Mouse (Mus musculus) forebrain, embryonic 14.5 days (tissue): ENCODE results near the gene Nsd2. TPM values are rescaled to one million over a fixed set of nuclear protein-coding genes. Genes with fewer than 3 reads are reported as not detected.

Source experiments
- ATAC-seq: fragments of 200-750 bp; cut with Nextera tagmentation; 2 replicates; pipeline ENCODE4 v1.8.0; 2017; ENCODE audit warnings: mild to moderate bottlenecking, moderate library complexity
- DNase-seq: peaks from one replicate; pipeline ENCODE4 v3.0.0-alpha.2; 2015; ENCODE audit warnings: low spot score
- H3K27ac ChIP-seq: fragments of 300-500 bp; sonication (generic); 2 replicates; pipeline ENCODE4 v1.5.1; 2014; ENCODE audit warnings: low read depth, mild to moderate bottlenecking, control low read depth, low read length, moderate library complexity
- H3K27me3 ChIP-seq: fragments of 300-500 bp; sonication (generic); replicated peaks from 2 replicates; pipeline ENCODE4 v1.6.1; 2014; ENCODE audit warnings: low read length, control low read depth, mixed read lengths; ENCODE audit not compliant: control insufficient read depth, insufficient read depth
- H3K36me3 ChIP-seq: fragments of 300-500 bp; sonication (generic); 2 replicates; pipeline ENCODE4 v1.6.1; 2014; ENCODE audit warnings: low read length, control low read depth; ENCODE audit not compliant: control insufficient read depth, insufficient read depth
- H3K4me1 ChIP-seq: fragments of 300-500 bp; sonication (generic); 2 replicates; pipeline ENCODE4 v1.6.1; 2014; ENCODE audit warnings: antibody characterized with exemption, low read length, control low read depth; ENCODE audit not compliant: control insufficient read depth, insufficient read depth
- H3K4me2 ChIP-seq: fragments of 300-500 bp; sonication (generic); 2 replicates; pipeline ENCODE4 v1.6.1; 2014; ENCODE audit warnings: mild to moderate bottlenecking, control low read depth, low read length
- H3K4me3 ChIP-seq: fragments of 300-500 bp; sonication (generic); 2 replicates; pipeline ENCODE4 v1.5.1; 2014; ENCODE audit warnings: low read depth, low read length, control low read depth
- H3K9ac ChIP-seq: fragments of 300-500 bp; sonication (generic); 2 replicates; pipeline ENCODE4 v1.6.1; 2014; ENCODE audit warnings: mild to moderate bottlenecking, low read length, control low read depth, moderate library complexity
- H3K9me3 ChIP-seq: fragments of 300-500 bp; sonication (generic); replicated peaks from 2 replicates; pipeline ENCODE4 v1.6.1; 2016; ENCODE audit warnings: low read length, control low read depth, mixed read lengths; ENCODE audit not compliant: control insufficient read depth
- WGBS: fragments of 180-500 bp; shearing (Covaris S2); extraction: QIAGEN DNeasy Blood & Tissue Kit; methylation state at CpG from one replicate; pipeline ENCODE4 v1.1.7; 2014; 5-methylcytosine and 5-hydroxymethylcytosine counted together
- polyA plus RNA-seq: library from polyadenylated mRNA; unstranded; fragments of >200 nt; fragmentation: Nextera tagmentation; extraction: Ambion mirVana; gene quantifications from 2 replicates; pipeline ENCODE4 v1.2.1, GENCODE M21; 2014

The Nsd2 gene
- polyA plus RNA-seq, 1 experiment from 2014 or later = 78.7 TPM

DNA sequence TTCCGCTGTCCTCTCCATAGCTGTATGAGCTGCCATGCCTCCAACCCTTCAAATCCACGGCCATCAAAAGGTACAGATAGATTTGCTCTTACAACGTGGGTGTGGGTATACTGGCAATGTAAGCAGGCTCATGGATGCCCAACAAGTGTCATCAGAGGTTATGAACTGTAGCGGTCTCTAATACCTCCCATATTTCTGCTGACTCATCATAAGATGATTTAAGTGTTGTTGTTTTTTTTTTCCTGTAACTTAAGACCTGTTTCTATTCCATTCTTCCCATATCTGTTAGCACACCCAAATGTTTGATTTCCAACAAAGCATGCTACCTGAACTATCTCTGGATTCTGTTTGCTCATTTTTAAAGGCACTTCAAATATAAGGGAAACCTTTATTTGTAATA, 60.6 kb downstream of the Nsd2 start:
- Histone ChIP-seq H3K4me1 (no peaks in the 10 kb centered on the region), H3K9ac (no peak overlapping the region), H3K27me3 (no peaks in the 10 kb centered on the region), H3K36me3 (peaks cover 92% of the 10 kb centered on the region), H3K4me2 (no peak overlapping the region), H3K27ac (no peak overlapping the region), H3K9me3 (no peaks in the 10 kb centered on the region), H3K4me3 (no peak overlapping the region)
- WGBS = 94% methylated on average over 4 of the region's 4 CpGs
- DNase-seq = no peak
- no peak for ATAC-seq

DNA sequence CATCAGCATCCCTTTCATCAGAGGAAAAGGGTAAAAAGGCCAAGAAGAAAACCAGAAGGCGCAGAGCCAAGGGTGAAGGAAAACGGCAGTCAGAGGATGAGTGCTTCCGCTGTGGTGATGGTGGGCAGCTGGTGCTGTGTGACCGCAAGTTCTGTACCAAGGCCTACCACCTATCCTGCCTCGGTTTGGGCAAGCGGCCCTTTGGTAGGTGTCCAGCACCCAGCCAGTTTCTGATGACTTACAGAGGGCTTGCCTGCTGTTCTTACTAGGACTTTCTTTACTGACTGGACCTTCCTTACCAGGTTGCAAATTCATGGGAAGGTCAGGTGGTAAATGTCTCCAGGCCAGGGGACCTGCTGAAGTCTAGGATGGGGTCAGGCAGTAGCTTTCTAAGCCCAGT, 72.9 kb downstream of the Nsd2 start:
- Histone ChIP-seq H3K27ac (no peak overlapping the region), H3K4me2 (no peak overlapping the region), H3K36me3 (peaks cover 99% of the 10 kb centered on the region), H3K9ac (no peak overlapping the region), H3K4me1 (no peaks in the 10 kb centered on the region), H3K27me3 (no peaks in the 10 kb centered on the region), H3K4me3 (no peak overlapping the region), H3K9me3 (no peaks in the 10 kb centered on the region)
- 97% methylated on average over 6 of the region's 6 CpGs for WGBS
- no peak for ATAC-seq
- no peak for DNase-seq

DNA sequence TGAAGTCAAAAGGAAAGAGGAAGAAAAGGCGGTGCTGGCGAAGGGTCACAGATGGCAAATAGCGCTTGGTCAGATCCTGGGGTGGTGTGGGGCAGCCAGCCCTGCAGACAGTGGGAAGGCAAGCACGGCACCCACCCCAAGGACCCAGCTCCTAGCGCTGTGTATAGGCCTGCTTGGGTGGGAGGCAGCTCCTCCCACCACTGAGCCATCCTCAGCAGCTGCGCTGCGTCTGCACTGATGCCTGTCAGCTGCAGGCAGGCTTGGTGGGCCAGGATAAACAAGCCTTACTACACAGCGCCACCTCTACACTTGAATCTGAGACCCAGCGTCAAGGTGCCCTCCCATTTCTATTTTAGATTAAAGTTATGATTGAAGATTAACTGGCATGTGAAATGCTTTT, 74.6 kb downstream of the Nsd2 start:
- peaks cover 100% of the 10 kb centered on the region for H3K36me3 ChIP-seq
- no peak overlapping the region for H3K4me3 ChIP-seq
- H3K27me3 ChIP-seq = no peaks in the 10 kb centered on the region
- 89% methylated on average over 9 of the region's 9 CpGs for WGBS
- H3K27ac ChIP-seq = no peak overlapping the region
- DNase-seq (no peak), ATAC-seq (no peak)
- H3K4me2 ChIP-seq = no peak overlapping the region
- no peak overlapping the region for H3K9ac ChIP-seq
- no peaks in the 10 kb centered on the region for H3K4me1 ChIP-seq
- H3K9me3 ChIP-seq = no peaks in the 10 kb centered on the region

DNA sequence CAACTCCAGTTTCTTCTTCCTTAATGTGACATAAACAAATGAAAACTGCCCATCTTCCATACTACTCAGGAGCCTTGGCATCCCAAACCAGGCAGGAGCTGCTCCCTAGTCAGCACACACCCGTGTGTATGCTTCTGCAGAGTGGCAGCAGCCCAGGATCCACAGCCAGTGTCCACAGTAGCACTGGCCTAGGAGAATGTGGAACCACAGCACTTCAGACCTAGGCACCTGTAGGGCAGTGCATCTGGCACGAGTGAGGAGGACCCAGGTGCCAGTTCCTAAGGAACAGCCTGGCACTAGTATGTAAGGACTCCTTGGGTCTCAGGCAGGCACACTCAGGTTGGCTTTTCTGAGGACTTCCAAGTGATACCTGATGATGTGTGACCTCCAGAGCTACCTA, 76.6 kb downstream of the Nsd2 start:
- DNase-seq = no peak
- no peak overlapping the region for H3K27ac ChIP-seq
- no peak overlapping the region for H3K4me2 ChIP-seq
- no peaks in the 10 kb centered on the region for H3K27me3 ChIP-seq
- no peak overlapping the region for H3K9ac ChIP-seq
- no peaks in the 10 kb centered on the region for H3K9me3 ChIP-seq
- H3K4me1 ChIP-seq = no peaks in the 10 kb centered on the region
- no peak overlapping the region for H3K4me3 ChIP-seq
- 89% methylated on average over 2 of the region's 2 CpGs for WGBS
- peaks cover 100% of the 10 kb centered on the region for H3K36me3 ChIP-seq
- ATAC-seq = no peak

DNA sequence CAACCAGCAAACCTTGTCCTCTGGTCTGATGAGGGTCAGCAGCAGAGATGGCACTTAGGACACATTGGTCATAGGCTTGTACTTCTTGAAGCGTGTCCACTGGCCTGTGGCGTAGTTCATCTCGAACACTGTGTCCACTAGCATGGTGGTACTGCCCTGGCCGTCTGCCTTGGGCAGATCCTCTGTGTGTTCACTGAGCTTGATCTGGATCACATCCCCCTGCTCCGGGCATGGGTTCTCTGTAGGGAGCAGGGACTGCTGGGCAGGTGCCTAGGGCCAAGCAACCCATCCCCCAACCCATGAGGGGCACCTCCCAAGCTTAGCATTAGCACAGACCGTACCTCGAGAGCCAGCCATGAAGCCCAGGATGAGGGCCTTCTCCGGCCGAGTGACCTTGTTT, 78.1 kb downstream of the Nsd2 start:
- no peaks in the 10 kb centered on the region for H3K9me3 ChIP-seq
- H3K36me3 ChIP-seq = peaks cover 97% of the 10 kb centered on the region
- H3K9ac ChIP-seq = no peak overlapping the region
- H3K4me2 ChIP-seq = no peak overlapping the region
- no peak for ATAC-seq
- no peak for DNase-seq
- no peaks in the 10 kb centered on the region for H3K4me1 ChIP-seq
- H3K27ac ChIP-seq = no peak overlapping the region
- H3K4me3 ChIP-seq = no peak overlapping the region
- no peaks in the 10 kb centered on the region for H3K27me3 ChIP-seq
- WGBS = 88% methylated on average over 9 of the region's 9 CpGs

DNA sequence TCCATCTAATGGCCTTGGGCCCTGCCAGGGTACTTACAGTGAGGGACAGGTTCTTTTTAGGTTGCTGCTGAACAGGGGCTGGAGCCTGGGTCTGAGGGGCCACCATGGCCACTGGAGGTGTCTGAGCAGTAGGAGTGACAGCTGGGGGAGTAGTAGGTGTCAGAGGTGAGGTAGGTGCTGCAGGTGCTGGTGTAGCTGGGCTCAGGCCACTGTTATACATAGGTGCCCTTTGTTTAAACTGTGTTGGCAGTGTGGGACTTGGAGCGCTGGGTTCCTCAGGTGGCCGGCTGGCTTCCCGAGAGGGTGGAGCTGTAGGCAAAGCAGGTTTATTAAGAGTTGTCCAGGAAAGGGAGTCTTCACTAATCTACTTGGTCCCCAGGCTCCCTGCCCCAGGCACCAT, 78.7 kb downstream of the Nsd2 start:
- ATAC-seq (no peak), DNase-seq (no peak)
- peaks cover 93% of the 10 kb centered on the region for H3K36me3 ChIP-seq
- 87% methylated on average over 3 of the region's 3 CpGs for WGBS
- no peak overlapping the region for H3K9ac ChIP-seq
- no peak overlapping the region for H3K4me2 ChIP-seq
- no peaks in the 10 kb centered on the region for H3K9me3 ChIP-seq
- no peak overlapping the region for H3K4me3 ChIP-seq
- H3K4me1 ChIP-seq = no peaks in the 10 kb centered on the region
- H3K27me3 ChIP-seq = no peaks in the 10 kb centered on the region
- H3K27ac ChIP-seq = no peak overlapping the region

DNA sequence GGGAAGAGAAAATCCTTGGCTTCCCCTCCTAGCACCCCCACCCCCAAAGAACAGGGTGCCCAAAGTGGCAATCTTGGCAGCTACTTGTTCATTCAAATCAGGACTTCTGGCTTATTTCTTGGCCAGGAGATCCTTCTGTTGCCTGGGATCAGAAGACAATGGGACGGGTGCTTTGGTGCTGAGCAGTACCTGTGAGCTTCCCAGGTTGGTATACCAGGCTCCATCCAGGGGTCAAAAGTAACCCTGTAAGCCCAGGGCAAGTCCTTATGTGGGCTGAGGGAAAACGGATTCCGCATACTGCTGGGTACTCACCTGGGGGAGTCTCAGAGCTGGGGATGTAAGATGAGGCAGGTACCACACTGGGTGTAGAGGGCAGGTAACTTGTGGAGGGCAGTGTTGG, 79.6 kb downstream of the Nsd2 start:
- Histone ChIP-seq H3K4me3 (no peak overlapping the region), H3K27ac (no peak overlapping the region), H3K9me3 (no peaks in the 10 kb centered on the region), H3K4me1 (no peaks in the 10 kb centered on the region), H3K4me2 (no peak overlapping the region), H3K9ac (no peak overlapping the region), H3K27me3 (no peaks in the 10 kb centered on the region), H3K36me3 (peaks cover 85% of the 10 kb centered on the region)
- ATAC-seq (no peak), DNase-seq (no peak)
- WGBS = 93% methylated on average over 3 of the region's 3 CpGs

DNA sequence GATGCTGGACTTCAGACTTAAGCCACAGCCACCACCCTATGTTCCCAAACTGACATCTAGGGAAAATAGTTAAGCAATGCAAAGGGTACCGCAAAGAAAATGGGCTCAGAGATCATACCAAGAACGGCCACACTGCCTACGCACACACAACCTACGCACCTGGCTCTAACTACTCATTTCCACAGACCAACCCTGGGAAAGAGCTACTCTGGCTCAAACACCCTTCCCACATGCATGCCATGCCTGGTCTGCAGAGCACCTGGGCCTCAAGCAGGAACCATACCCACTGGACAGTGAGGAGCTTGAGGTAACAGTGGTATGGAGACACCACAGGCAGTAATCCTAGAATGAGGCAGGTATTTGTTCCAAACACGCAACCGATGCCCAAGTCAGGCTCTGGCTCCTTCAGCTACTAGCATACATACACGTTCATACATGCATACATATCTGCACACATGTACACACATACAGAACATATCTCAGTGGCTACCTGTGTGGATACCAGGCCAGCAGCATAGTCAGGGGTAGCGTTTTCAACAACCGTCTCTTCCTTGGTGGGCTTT, 80.3 kb downstream of the Nsd2 start:
- DNase-seq (no peak), ATAC-seq (no peak)
- Histone ChIP-seq H3K36me3 (peaks cover 78% of the 10 kb centered on the region), H3K9me3 (no peaks in the 10 kb centered on the region), H3K4me2 (no peak overlapping the region), H3K27me3 (no peaks in the 10 kb centered on the region), H3K4me3 (no peak overlapping the region), H3K9ac (no peak overlapping the region), H3K27ac (no peak overlapping the region), H3K4me1 (no peaks in the 10 kb centered on the region)
- WGBS = 96% methylated on average over 9 of the region's 9 CpGs

DNA sequence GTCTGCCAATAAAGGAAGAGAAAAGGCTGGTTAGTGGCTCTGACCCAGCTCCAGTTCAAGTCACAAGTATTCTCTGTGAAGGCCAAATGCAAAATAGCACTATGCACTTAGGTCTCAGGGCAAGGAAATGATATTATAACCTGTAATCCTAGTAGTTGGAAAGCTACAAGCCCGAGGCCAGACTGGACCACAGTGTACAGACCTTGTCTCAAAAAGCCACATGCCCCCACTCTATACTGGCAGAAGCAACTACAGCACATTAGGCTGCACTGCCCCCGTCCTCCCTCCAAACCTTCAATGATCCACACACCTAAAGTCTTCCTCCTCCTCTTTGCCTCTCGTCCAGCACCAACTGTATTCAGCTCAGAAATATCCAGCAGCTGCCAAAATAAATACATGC, 80.8 kb downstream of the Nsd2 start:
- Histone ChIP-seq H3K27ac (no peak overlapping the region), H3K9ac (no peak overlapping the region), H3K4me2 (no peak overlapping the region), H3K27me3 (no peaks in the 10 kb centered on the region), H3K36me3 (peaks cover 73% of the 10 kb centered on the region), H3K4me1 (no peaks in the 10 kb centered on the region), H3K9me3 (no peaks in the 10 kb centered on the region), H3K4me3 (no peak overlapping the region)
- WGBS = 88% methylated on average over 3 of the region's 3 CpGs
- DNase-seq = no peak
- ATAC-seq = no peak
